Mouse (Mus musculus): ENCODE measurements around the gene Smurf1. TPM values are rescaled to one million over a fixed set of nuclear protein-coding genes. Genes with fewer than 3 reads are reported as not detected.

Gene Smurf1
- polyA plus RNA-seq, 1 experiment from 2014 or later: 3.5 TPM

GRCm38 (mm10) chr5:144928856-144929713, 36.6 kb downstream of the Smurf1 start:
- 0 out of 2 replicates have a peak, but pooled peaks have one; percentile 45 for ATAC-seq

GRCm38 (mm10) chr5:144926275-144926674, 39.4 kb downstream of the Smurf1 start:
- H3K27ac ChIP-seq (ENCODE audit: low read length): no peak overlapping the region
- H3K36me3 ChIP-seq (ENCODE audit: control insufficient read depth, insufficient read depth, low read length): no peaks in the 10 kb centered on the region
- no peak overlapping the region for H3K9ac ChIP-seq (ENCODE audit: low read depth, low read length)
- H3K9me3 ChIP-seq (ENCODE audit: control insufficient read depth, low read length): no peaks in the 10 kb centered on the region
- 86% methylated on average over 2 of the region's 2 CpGs for WGBS
- H3K4me2 ChIP-seq (ENCODE audit: low read depth, low read length): no peak overlapping the region
- H3K4me3 ChIP-seq (ENCODE audit: low read length): no peak overlapping the region
- ATAC-seq: no peak
- H3K27me3 ChIP-seq (replicated peaks; ENCODE audit: control insufficient read depth, insufficient read depth, low read length): no peaks in the 10 kb centered on the region
- H3K4me1 ChIP-seq (ENCODE audit: control insufficient read depth, insufficient read depth, low read length): peaks cover 15% of the 10 kb centered on the region

More at GRCm38 (mm10) chr5:144928856-144929713, 36.6 kb downstream of the Smurf1 start:
- Histone ChIP-seq H3K4me2 (ENCODE audit: low read depth, low read length) (no peak overlapping the region), H3K27ac (ENCODE audit: low read length) (no peak overlapping the region), H3K9ac (ENCODE audit: low read depth, low read length) (no peak overlapping the region), H3K36me3 (ENCODE audit: control insufficient read depth, insufficient read depth, low read length) (no peaks in the 10 kb centered on the region), H3K27me3 (replicated peaks; ENCODE audit: control insufficient read depth, insufficient read depth, low read length) (no peaks in the 10 kb centered on the region), H3K9me3 (ENCODE audit: control insufficient read depth, low read length) (no peaks in the 10 kb centered on the region), H3K4me1 (ENCODE audit: control insufficient read depth, insufficient read depth, low read length) (peaks cover 23% of the 10 kb centered on the region), H3K4me3 (ENCODE audit: low read length) (no peak overlapping the region)
- 62% methylated on average over 11 of the region's 11 CpGs for WGBS

GRCm38 (mm10) chr5:144923351-144923750, 42.3 kb downstream of the Smurf1 start:
- Histone ChIP-seq H3K4me3 (ENCODE audit: low read length) (no peak overlapping the region), H3K4me2 (ENCODE audit: low read depth, low read length) (no peak overlapping the region), H3K27me3 (replicated peaks; ENCODE audit: control insufficient read depth, insufficient read depth, low read length) (no peaks in the 10 kb centered on the region), H3K4me1 (ENCODE audit: control insufficient read depth, insufficient read depth, low read length) (peaks cover 7% of the 10 kb centered on the region), H3K27ac (ENCODE audit: low read length) (no peak overlapping the region), H3K36me3 (ENCODE audit: control insufficient read depth, insufficient read depth, low read length) (no peaks in the 10 kb centered on the region), H3K9me3 (ENCODE audit: control insufficient read depth, low read length) (no peaks in the 10 kb centered on the region), H3K9ac (ENCODE audit: low read depth, low read length) (no peak overlapping the region)
- ATAC-seq: no peak
- 55% methylated on average over 6 of the region's 6 CpGs for WGBS

- Histone ChIP-seq H3K36me3 (ENCODE audit: control insufficient read depth, insufficient read depth, low read length) (no peaks in the 10 kb centered on the region), H3K4me1 (ENCODE audit: control insufficient read depth, insufficient read depth, low read length) (peaks cover 5% of the 10 kb centered on the region), H3K27me3 (replicated peaks; ENCODE audit: control insufficient read depth, insufficient read depth, low read length) (no peaks in the 10 kb centered on the region), H3K4me2 (ENCODE audit: low read depth, low read length) (no peak overlapping the region), H3K9me3 (ENCODE audit: control insufficient read depth, low read length) (no peaks in the 10 kb centered on the region), H3K9ac (ENCODE audit: low read depth, low read length) (no peak overlapping the region), H3K4me3 (ENCODE audit: low read length) (no peak overlapping the region), H3K27ac (ENCODE audit: low read length) (no peak overlapping the region)
- 87% methylated on average over 8 of the region's 8 CpGs for WGBS
- no peak for ATAC-seq
Measured at GRCm38 (mm10) chr5:144919790-144920189, 45.9 kb downstream of the Smurf1 start.

GRCm38 (mm10) chr5:144919194-144919593, 46.5 kb downstream of the Smurf1 start:
- Histone ChIP-seq H3K4me3 (ENCODE audit: low read length) (no peak overlapping the region), H3K4me1 (ENCODE audit: control insufficient read depth, insufficient read depth, low read length) (peaks cover 10% of the 10 kb centered on the region), H3K27ac (ENCODE audit: low read length) (no peak overlapping the region), H3K9ac (ENCODE audit: low read depth, low read length) (no peak overlapping the region), H3K27me3 (replicated peaks; ENCODE audit: control insufficient read depth, insufficient read depth, low read length) (no peaks in the 10 kb centered on the region), H3K4me2 (ENCODE audit: low read depth, low read length) (no peak overlapping the region), H3K36me3 (ENCODE audit: control insufficient read depth, insufficient read depth, low read length) (no peaks in the 10 kb centered on the region), H3K9me3 (ENCODE audit: control insufficient read depth, low read length) (no peaks in the 10 kb centered on the region)
- no peak for ATAC-seq
- 65% methylated on average over 9 of the region's 9 CpGs for WGBS

- no peak for ATAC-seq
- no peaks in the 10 kb centered on the region for H3K9me3 ChIP-seq (ENCODE audit: control insufficient read depth, low read length)
- H3K4me2 ChIP-seq (ENCODE audit: low read depth, low read length): no peak overlapping the region
- H3K36me3 ChIP-seq (ENCODE audit: control insufficient read depth, insufficient read depth, low read length): no peaks in the 10 kb centered on the region
- 69% methylated on average over 8 of the region's 8 CpGs for WGBS
- no peak overlapping the region for H3K9ac ChIP-seq (ENCODE audit: low read depth, low read length)
- peaks cover 10% of the 10 kb centered on the region for H3K4me1 ChIP-seq (ENCODE audit: control insufficient read depth, insufficient read depth, low read length)
- no peaks in the 10 kb centered on the region for H3K27me3 ChIP-seq (replicated peaks; ENCODE audit: control insufficient read depth, insufficient read depth, low read length)
- H3K4me3 ChIP-seq (ENCODE audit: low read length): no peak overlapping the region
- H3K27ac ChIP-seq (ENCODE audit: low read length): no peak overlapping the region
Measured at GRCm38 (mm10) chr5:144918204-144918603, 47.4 kb downstream of the Smurf1 start.

- no peaks in the 10 kb centered on the region for H3K36me3 ChIP-seq (ENCODE audit: control insufficient read depth, insufficient read depth, low read length)
- H3K9me3 ChIP-seq (ENCODE audit: control insufficient read depth, low read length): no peaks in the 10 kb centered on the region
- no peak overlapping the region for H3K4me2 ChIP-seq (ENCODE audit: low read depth, low read length)
- H3K4me3 ChIP-seq (ENCODE audit: low read length): no peak overlapping the region
- H3K9ac ChIP-seq (ENCODE audit: low read depth, low read length): no peak overlapping the region
- H3K27ac ChIP-seq (ENCODE audit: low read length): no peak overlapping the region
- H3K27me3 ChIP-seq (replicated peaks; ENCODE audit: control insufficient read depth, insufficient read depth, low read length): no peaks in the 10 kb centered on the region
- no peak for ATAC-seq
- peaks cover 9% of the 10 kb centered on the region; the same call in 1 of the 2 replicates for H3K4me1 ChIP-seq (ENCODE audit: control insufficient read depth, insufficient read depth, low read length)
- 86% methylated on average over 6 of the region's 6 CpGs for WGBS
Measured at GRCm38 (mm10) chr5:144917172-144917571, 48.5 kb downstream of the Smurf1 start.

- ATAC-seq: no peak
- Histone ChIP-seq H3K4me3 (ENCODE audit: low read length) (no peak overlapping the region), H3K9ac (ENCODE audit: low read depth, low read length) (no peak overlapping the region), H3K4me1 (ENCODE audit: control insufficient read depth, insufficient read depth, low read length) (peaks cover 13% of the 10 kb centered on the region; the same call in 1 of the 2 replicates), H3K27ac (ENCODE audit: low read length) (no peak overlapping the region), H3K9me3 (ENCODE audit: control insufficient read depth, low read length) (no peaks in the 10 kb centered on the region), H3K27me3 (replicated peaks; ENCODE audit: control insufficient read depth, insufficient read depth, low read length) (no peaks in the 10 kb centered on the region), H3K4me2 (ENCODE audit: low read depth, low read length) (no peak overlapping the region), H3K36me3 (ENCODE audit: control insufficient read depth, insufficient read depth, low read length) (no peaks in the 10 kb centered on the region)
- WGBS: 75% methylated on average over 5 of the region's 5 CpGs
Measured at GRCm38 (mm10) chr5:144915828-144916227, 49.8 kb downstream of the Smurf1 start.

- Histone ChIP-seq H3K36me3 (ENCODE audit: control insufficient read depth, insufficient read depth, low read length) (no peaks in the 10 kb centered on the region), H3K4me1 (ENCODE audit: control insufficient read depth, insufficient read depth, low read length) (peaks cover 19% of the 10 kb centered on the region; the same call in 1 of the 2 replicates), H3K9ac (ENCODE audit: low read depth, low read length) (no peak overlapping the region), H3K9me3 (ENCODE audit: control insufficient read depth, low read length) (no peaks in the 10 kb centered on the region), H3K27ac (ENCODE audit: low read length) (no peak overlapping the region), H3K27me3 (replicated peaks; ENCODE audit: control insufficient read depth, insufficient read depth, low read length) (no peaks in the 10 kb centered on the region), H3K4me2 (ENCODE audit: low read depth, low read length) (no peak overlapping the region), H3K4me3 (ENCODE audit: low read length) (no peak overlapping the region)
- WGBS: 46% methylated on average over 7 of the region's 7 CpGs
- ATAC-seq: no peak
Measured at GRCm38 (mm10) chr5:144914433-144914906, 51.2 kb downstream of the Smurf1 start.
